In the genomic region with DNA sequence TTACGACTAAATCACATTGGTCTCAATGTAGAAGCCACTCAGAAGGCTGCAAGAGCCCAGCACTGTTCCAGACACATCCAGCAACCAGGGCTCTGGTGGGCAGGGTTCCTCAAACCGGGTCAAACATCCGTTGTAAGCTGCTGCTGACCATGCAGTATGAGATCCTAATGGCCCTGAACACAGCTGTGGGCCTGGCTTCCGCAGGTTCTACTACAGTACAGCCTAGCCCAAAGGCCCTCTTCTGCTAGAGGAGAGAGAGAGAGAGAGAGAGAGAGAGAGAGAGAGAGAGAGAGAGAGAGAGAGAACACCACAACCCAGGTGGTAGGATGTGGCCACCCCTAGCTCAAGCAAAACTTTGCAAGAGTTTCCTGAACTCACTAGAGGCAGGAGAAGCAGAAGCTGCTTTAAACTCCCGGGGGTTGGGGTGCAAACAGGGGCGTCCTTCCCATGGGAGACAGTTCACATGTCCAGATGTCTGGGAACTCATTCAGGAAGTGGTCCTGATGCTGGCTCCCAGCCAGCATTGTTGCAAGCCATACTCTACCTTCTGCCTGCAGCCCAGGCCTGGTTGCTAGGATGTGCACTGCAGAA, we compare ENCODE assay signal across 8 mouse cellular contexts. TPM values are rescaled to one million over a fixed set of nuclear protein-coding genes. Genes with fewer than 3 reads are reported as not detected.
DNase-seq lines count a peak whose midpoint lies in the region; ATAC-seq and TF ChIP-seq lines count a peak whose summit lies in the region.

No protein-coding gene starts in this region.

- H3K36me3 ChIP-seq in CH12.LX (replicated peaks in 1 of 2; ENCODE audit: control insufficient read depth in 1 of 2, insufficient read depth in 1 of 2, low read length in 1 of 2): no peaks in the 10 kb centered on the region
- no peaks in the 10 kb centered on the region for H3K36me3 ChIP-seq in heart, embryonic 12.5 days

- no peak overlapping the region for H3K4me3 ChIP-seq in CH12.LX (replicated peaks in 1 of 3; ENCODE audit: low read depth in 2 of 3, low read length in 2 of 3, poor library complexity in 1 of 3)
- H3K4me3 ChIP-seq in heart, embryonic 12.5 days: no peak overlapping the region

- WGBS in heart, embryonic 12.5 days: 53% methylated on average over 6 of the region's 6 CpGs

- H3K4me1 ChIP-seq in CH12.LX (ENCODE audit: control insufficient read depth in 1 of 2, insufficient read depth in 2 of 2): peaks cover 11 to 45% of the 10 kb centered on the region in 2 experiments
- H3K4me1 ChIP-seq in heart, embryonic 12.5 days (replicated peaks): peaks cover 15% of the 10 kb centered on the region

- peak; percentile 58 for DNase-seq in layer of hippocampus, adult 9-11 months
- DNase-seq in layer of hippocampus, adult 9-10 months (ENCODE audit: low spot score): no peak
- DNase-seq in CH12.LX (ENCODE audit: extremely low read depth) (no peak), MN1 (ENCODE audit: low spot score) (no peak)
- DNase-seq in skeletal muscle tissue, adult 2 months (ENCODE audit: low read depth, low spot score): peak; percentile 39
- no peak for DNase-seq in kidney, adult 18-20 months
- no peak for DNase-seq in gastrocnemius, adult 18-20 months (ENCODE audit: low spot score)

- no peaks in the 10 kb centered on the region for H3K9me3 ChIP-seq in CH12.LX (replicated peaks; ENCODE audit: low read length)
- H3K9me3 ChIP-seq in heart, embryonic 12.5 days (replicated peaks): no peaks in the 10 kb centered on the region

- peak overlapping the region; percentile 28 for H3K27ac ChIP-seq in CH12.LX (ENCODE audit: insufficient read depth, low read depth)
- no peak overlapping the region for H3K27ac ChIP-seq in heart, embryonic 12.5 days (ENCODE audit: poor library complexity, severe bottlenecking)

- ATAC-seq in heart, embryonic 12.5 days (ENCODE audit: insufficient number of reproducible peaks, low FRiP score): peak; percentile 45; the same call in 1 of the 2 replicates

- no peak for TF ChIP-seq RAD21 in CH12.LX (IDR thresholded peaks at IDR 0.05; ENCODE audit: low read depth, low read length)

- TF ChIP-seq CTCF in CH12.LX (conservative IDR thresholded peaks at IDR 0.05 in 1 of 2, IDR thresholded peaks at IDR 0.05 in 1 of 2; ENCODE audit: low read depth in 2 of 2, low read length in 2 of 2): no peak

- peak; percentile 30; the same call in 1 of the 2 replicates for TF ChIP-seq EP300 in CH12.LX (IDR thresholded peaks at IDR 0.05; ENCODE audit: low read length)

- no peaks in the 10 kb centered on the region for H3K27me3 ChIP-seq in CH12.LX (replicated peaks)
- no peaks in the 10 kb centered on the region for H3K27me3 ChIP-seq in heart, embryonic 12.5 days (replicated peaks)

- TF ChIP-seq POLR2A in CH12.LX (IDR thresholded peaks at IDR 0.05; ENCODE audit: low read depth, low read length): no peak

- H3K79me2 ChIP-seq in CH12.LX (replicated peaks; ENCODE audit: control insufficient read depth, extremely low read depth, insufficient read depth, poor library complexity, severe bottlenecking): no peaks in the 10 kb centered on the region

- dilution Hi-C loops in CH12.LX (cut with MboI; ENCODE audit: extremely low pct_ligation_motif_present, extremely low pct_unique_long_range_greater_than_20kb, low sequenced_read_pairs): no loop called here

- H3K9ac ChIP-seq in CH12.LX (ENCODE audit: insufficient read depth, low read depth): no peak overlapping the region
- no peak overlapping the region for H3K9ac ChIP-seq in heart, embryonic 12.5 days

- H3K4me2 ChIP-seq in CH12.LX (ENCODE audit: insufficient read depth, low read depth, poor library complexity, severe bottlenecking): no peak overlapping the region
- H3K4me2 ChIP-seq in heart, embryonic 12.5 days: no peak overlapping the region

- in situ Hi-C loops in CH12.LX (cut with MboI; ENCODE audit: low pct_ligation_motif_present, low pct_unique_long_range_greater_than_20kb, low sequenced_read_pairs): no loop called here

TF ChIP-seq in CH12.LX, 34 proteins besides CTCF, POLR2A, EP300 and RAD21:
- 0 out of 2 replicates have a peak, but pooled peaks have one; percentile 16 for TF ChIP-seq JUND (conservative IDR thresholded peaks at IDR 0.05; ENCODE audit: low read depth, low read length)
- no peak for TF ChIP-seq TBP (conservative IDR thresholded peaks at IDR 0.05; ENCODE audit: low read depth, low read length)
- TF ChIP-seq ELF1 (IDR thresholded peaks at IDR 0.05; ENCODE audit: low read depth, low read length): no peak
- peak; percentile 43; the same call in 1 of the 2 replicates for TF ChIP-seq TCF12 (IDR thresholded peaks at IDR 0.05; ENCODE audit: low read depth, low read length)

RNA-seq across cellular contexts. Expression of a gene that starts 23.4 kb away (rescaled TPM):
- total RNA-seq in CH12.LX (2012; rRNA removed): 73.4 and 89.9 TPM in 2 replicates
- 57.5 and 58.0 TPM in 2 replicates for total RNA-seq in CH12.LX (2014; rRNA removed)
- 73.8 and 77.3 TPM in 2 replicates for polyA plus RNA-seq in CH12.LX (2012; ENCODE audit: insufficient read length, low read depth)
- polyA plus RNA-seq in heart, embryonic 12.5 days (2016; fragmentation: Nextera tagmentation; extraction: Ambion mirVana): 24.1 TPM in 2 replicates
- 10 to 100 TPM; 27.8 to 29.2 TPM for total RNA-seq in gastrocnemius, adult 18-20 months (2021)

RNA-seq across cellular contexts. Expression of a gene that starts 26.2 kb away (rescaled TPM):
- total RNA-seq in CH12.LX (2012; rRNA removed) (1.0 and 2.5 TPM in 2 replicates), CH12.LX (2014; rRNA removed) (0.19 TPM in 1 of 2 replicates, not detected in the other)
- 0.45 and 2.0 TPM in 2 replicates for polyA plus RNA-seq in CH12.LX (2012; ENCODE audit: insufficient read length, low read depth)
- 0.70 and 1.2 TPM in 2 replicates for polyA plus RNA-seq in heart, embryonic 12.5 days (2016; fragmentation: Nextera tagmentation; extraction: Ambion mirVana)
- total RNA-seq in gastrocnemius, adult 18-20 months (2021): under 1 TPM in 1 of 2 experiments, not detected in 1; 0.26 TPM

Comparison
In these comparisons a context has a peak if more than half of its experiments do, and no peak if none do; other contexts are left out.
1. DNase-seq: peak in layer of hippocampus, adult 9-11 months (single experiment) and skeletal muscle tissue, adult 2 months (single experiment); none in layer of hippocampus, adult 9-10 months (single experiment), CH12.LX (single experiment), kidney, adult 18-20 months (single experiment), gastrocnemius, adult 18-20 months (single experiment) and MN1 (single experiment).